Mouse (Mus musculus): ENCODE results near the gene Galnt10. TPM values are rescaled to one million over a fixed set of nuclear protein-coding genes. Genes with fewer than 3 reads are reported as not detected.

Galnt10 gene
- polyA plus RNA-seq, 1 experiment from 2014 or later, result 13.3 TPM

- Histone ChIP-seq H3K4me3 (replicated peaks; ENCODE audit: low read length) (no peak overlapping the region), H3K27ac (ENCODE audit: low read length) (no peak overlapping the region), H3K9me3 (ENCODE audit: control insufficient read depth, low read length) (no peaks in the 10 kb centered on the region), H3K36me3 (ENCODE audit: control insufficient read depth, insufficient read depth) (no peaks in the 10 kb centered on the region), H3K4me1 (replicated peaks; ENCODE audit: control insufficient read depth, insufficient read depth, low read length) (no peaks in the 10 kb centered on the region; the same call in none of the 2 replicates), H3K27me3 (replicated peaks; ENCODE audit: control insufficient read depth, insufficient read depth, low read length) (no peaks in the 10 kb centered on the region), H3K4me2 (ENCODE audit: low read length) (no peak overlapping the region), H3K9ac (replicated peaks; ENCODE audit: low read depth, low read length) (no peak overlapping the region)
- no peak for ATAC-seq
- WGBS, result 76% methylated on average over 12 of the region's 12 CpGs
Measured at GRCm38 (mm10) chr11:57673977-57674687, 28.9 kb downstream of the Galnt10 start.

GRCm38 (mm10) chr11:57677261-57677660 is 32.0 kb downstream of the Galnt10 start:
- no peak for ATAC-seq

GRCm38 (mm10) chr11:57682589-57682988 is 37.3 kb downstream of the Galnt10 start:
- Histone ChIP-seq H3K4me2 (ENCODE audit: low read length) (no peak overlapping the region), H3K27ac (ENCODE audit: low read length) (no peak overlapping the region), H3K36me3 (ENCODE audit: control insufficient read depth, insufficient read depth) (no peaks in the 10 kb centered on the region), H3K9me3 (ENCODE audit: control insufficient read depth, low read length) (no peaks in the 10 kb centered on the region), H3K4me1 (replicated peaks; ENCODE audit: control insufficient read depth, insufficient read depth, low read length) (peaks cover 19% of the 10 kb centered on the region), H3K4me3 (replicated peaks; ENCODE audit: low read length) (no peak overlapping the region), H3K27me3 (replicated peaks; ENCODE audit: control insufficient read depth, insufficient read depth, low read length) (no peaks in the 10 kb centered on the region; the same call in 1 of the 2 replicates), H3K9ac (replicated peaks; ENCODE audit: low read depth, low read length) (no peak overlapping the region)
- no peak for ATAC-seq
- WGBS, result 45% methylated on average over 7 of the region's 7 CpGs

More at GRCm38 (mm10) chr11:57677261-57677660, 32.0 kb downstream of the Galnt10 start:
- no peaks in the 10 kb centered on the region for H3K9me3 ChIP-seq (ENCODE audit: control insufficient read depth, low read length)
- 70% methylated on average over 3 of the region's 3 CpGs for WGBS
- H3K9ac ChIP-seq (replicated peaks; ENCODE audit: low read depth, low read length), result no peak overlapping the region
- no peak overlapping the region for H3K4me2 ChIP-seq (ENCODE audit: low read length)
- no peak overlapping the region for H3K4me3 ChIP-seq (replicated peaks; ENCODE audit: low read length)
- H3K27me3 ChIP-seq (replicated peaks; ENCODE audit: control insufficient read depth, insufficient read depth, low read length), result no peaks in the 10 kb centered on the region
- no peaks in the 10 kb centered on the region for H3K36me3 ChIP-seq (ENCODE audit: control insufficient read depth, insufficient read depth)
- no peak overlapping the region for H3K27ac ChIP-seq (ENCODE audit: low read length)
- no peaks in the 10 kb centered on the region; the same call in none of the 2 replicates for H3K4me1 ChIP-seq (replicated peaks; ENCODE audit: control insufficient read depth, insufficient read depth, low read length)

- H3K36me3 ChIP-seq (ENCODE audit: control insufficient read depth, insufficient read depth), result no peaks in the 10 kb centered on the region
- 80% methylated on average over 12 of the region's 12 CpGs for WGBS
- ATAC-seq, result no peak
- peaks cover 19% of the 10 kb centered on the region for H3K4me1 ChIP-seq (replicated peaks; ENCODE audit: control insufficient read depth, insufficient read depth, low read length)
- H3K4me3 ChIP-seq (replicated peaks; ENCODE audit: low read length), result no peak overlapping the region
- H3K9me3 ChIP-seq (ENCODE audit: control insufficient read depth, low read length), result no peaks in the 10 kb centered on the region
- H3K27me3 ChIP-seq (replicated peaks; ENCODE audit: control insufficient read depth, insufficient read depth, low read length), result no peaks in the 10 kb centered on the region; the same call in 1 of the 2 replicates
- H3K4me2 ChIP-seq (ENCODE audit: low read length), result no peak overlapping the region
- H3K27ac ChIP-seq (ENCODE audit: low read length), result no peak overlapping the region
- no peak overlapping the region for H3K9ac ChIP-seq (replicated peaks; ENCODE audit: low read depth, low read length)
Measured at GRCm38 (mm10) chr11:57683125-57683524, 37.9 kb downstream of the Galnt10 start.

GRCm38 (mm10) chr11:57683931-57684330 is 38.7 kb downstream of the Galnt10 start:
- Histone ChIP-seq H3K36me3 (ENCODE audit: control insufficient read depth, insufficient read depth) (no peaks in the 10 kb centered on the region), H3K27ac (ENCODE audit: low read length) (no peak overlapping the region), H3K9ac (replicated peaks; ENCODE audit: low read depth, low read length) (no peak overlapping the region), H3K9me3 (ENCODE audit: control insufficient read depth, low read length) (no peaks in the 10 kb centered on the region), H3K27me3 (replicated peaks; ENCODE audit: control insufficient read depth, insufficient read depth, low read length) (no peaks in the 10 kb centered on the region; the same call in 1 of the 2 replicates), H3K4me1 (replicated peaks; ENCODE audit: control insufficient read depth, insufficient read depth, low read length) (peaks cover 19% of the 10 kb centered on the region), H3K4me2 (ENCODE audit: low read length) (no peak overlapping the region), H3K4me3 (replicated peaks; ENCODE audit: low read length) (no peak overlapping the region)
- WGBS, result 45% methylated on average over 8 of the region's 8 CpGs
- no peak for ATAC-seq

GRCm38 (mm10) chr11:57684891-57685290 is 39.6 kb downstream of the Galnt10 start:
- H3K4me2 ChIP-seq (ENCODE audit: low read length), result no peak overlapping the region
- ATAC-seq, result no peak
- no peaks in the 10 kb centered on the region for H3K9me3 ChIP-seq (ENCODE audit: control insufficient read depth, low read length)
- peaks cover 21% of the 10 kb centered on the region for H3K4me1 ChIP-seq (replicated peaks; ENCODE audit: control insufficient read depth, insufficient read depth, low read length)
- H3K27ac ChIP-seq (ENCODE audit: low read length), result no peak overlapping the region
- H3K27me3 ChIP-seq (replicated peaks; ENCODE audit: control insufficient read depth, insufficient read depth, low read length), result no peaks in the 10 kb centered on the region; the same call in 1 of the 2 replicates
- no peak overlapping the region for H3K4me3 ChIP-seq (replicated peaks; ENCODE audit: low read length)
- no peaks in the 10 kb centered on the region for H3K36me3 ChIP-seq (ENCODE audit: control insufficient read depth, insufficient read depth)
- WGBS, result 16% methylated on average over 5 of the region's 5 CpGs
- H3K9ac ChIP-seq (replicated peaks; ENCODE audit: low read depth, low read length), result no peak overlapping the region

- no peaks in the 10 kb centered on the region; the same call in 1 of the 2 replicates for H3K27me3 ChIP-seq (replicated peaks; ENCODE audit: control insufficient read depth, insufficient read depth, low read length)
- no peak overlapping the region for H3K27ac ChIP-seq (ENCODE audit: low read length)
- H3K36me3 ChIP-seq (ENCODE audit: control insufficient read depth, insufficient read depth), result no peaks in the 10 kb centered on the region
- no peak for ATAC-seq
- no peak overlapping the region for H3K4me2 ChIP-seq (ENCODE audit: low read length)
- no peaks in the 10 kb centered on the region for H3K9me3 ChIP-seq (ENCODE audit: control insufficient read depth, low read length)
- H3K9ac ChIP-seq (replicated peaks; ENCODE audit: low read depth, low read length), result no peak overlapping the region
- H3K4me1 ChIP-seq (replicated peaks; ENCODE audit: control insufficient read depth, insufficient read depth, low read length), result peaks cover 21% of the 10 kb centered on the region
- H3K4me3 ChIP-seq (replicated peaks; ENCODE audit: low read length), result no peak overlapping the region
- WGBS, result 9% methylated on average over 10 of the region's 10 CpGs
Measured at GRCm38 (mm10) chr11:57685689-57686454, 40.6 kb downstream of the Galnt10 start.

- Histone ChIP-seq H3K27me3 (replicated peaks; ENCODE audit: control insufficient read depth, insufficient read depth, low read length) (no peaks in the 10 kb centered on the region; the same call in 1 of the 2 replicates), H3K9me3 (ENCODE audit: control insufficient read depth, low read length) (no peaks in the 10 kb centered on the region), H3K4me1 (replicated peaks; ENCODE audit: control insufficient read depth, insufficient read depth, low read length) (peaks cover 21% of the 10 kb centered on the region), H3K36me3 (ENCODE audit: control insufficient read depth, insufficient read depth) (no peaks in the 10 kb centered on the region), H3K4me2 (ENCODE audit: low read length) (no peak overlapping the region), H3K27ac (ENCODE audit: low read length) (no peak overlapping the region), H3K9ac (replicated peaks; ENCODE audit: low read depth, low read length) (no peak overlapping the region), H3K4me3 (replicated peaks; ENCODE audit: low read length) (no peak overlapping the region)
- 84% methylated on average over 12 of the region's 12 CpGs for WGBS
- ATAC-seq, result no peak
Measured at GRCm38 (mm10) chr11:57686797-57687196, 41.6 kb downstream of the Galnt10 start.

GRCm38 (mm10) chr11:57687258-57687657 is 42.0 kb downstream of the Galnt10 start:
- Histone ChIP-seq H3K9ac (replicated peaks; ENCODE audit: low read depth, low read length) (no peak overlapping the region), H3K27me3 (replicated peaks; ENCODE audit: control insufficient read depth, insufficient read depth, low read length) (no peaks in the 10 kb centered on the region; the same call in 1 of the 2 replicates), H3K36me3 (ENCODE audit: control insufficient read depth, insufficient read depth) (no peaks in the 10 kb centered on the region), H3K4me1 (replicated peaks; ENCODE audit: control insufficient read depth, insufficient read depth, low read length) (peaks cover 21% of the 10 kb centered on the region), H3K4me3 (replicated peaks; ENCODE audit: low read length) (no peak overlapping the region), H3K4me2 (ENCODE audit: low read length) (no peak overlapping the region), H3K27ac (ENCODE audit: low read length) (no peak overlapping the region), H3K9me3 (ENCODE audit: control insufficient read depth, low read length) (no peaks in the 10 kb centered on the region)
- 92% methylated on average over 9 of the region's 9 CpGs for WGBS
- no peak for ATAC-seq
